Mouse (Mus musculus) neural tube, embryonic 13.5 days (tissue): ENCODE data around the gene Alg3. TPM values are rescaled to one million over a fixed set of nuclear protein-coding genes. Genes with fewer than 3 reads are reported as not detected.
A peak's percentile ranks its signal among the peaks of the same experiment; 100 is the strongest.

Experiments
- microRNA counts: library from miRNA; unstranded; fragments of <30 nt; microRNA quantifications from one replicate; lab custom pipeline; 2016
- microRNA-seq: library from miRNA; unstranded; fragments of <30 nt; microRNA quantifications from one replicate; pipeline ENCODE4, GENCODE M21; 2016
- polyA plus RNA-seq: library from polyadenylated mRNA; unstranded; fragments of >200 nt; fragmentation: Nextera tagmentation; extraction: Ambion mirVana; gene quantifications from 2 replicates; pipeline ENCODE4 v1.2.1, GENCODE M21; 2015

Gene Alg3
- polyA plus RNA-seq, 1 experiment from 2014 or later: 44.8 TPM

MicroRNAs within 50 kb of the gene (microRNA counts, 519-probe panel; counts per million panel counts)
- microRNA mmu-miR-1224 (lab: Ali Mortazavi, UCI): 3,632 counts per million, percentile 53 among the panel's probes with 10 or more counts

Small RNAs within 50 kb of the gene (microRNA-seq; reads per million reads assigned to microRNA genes)
- gene Mir1224: 37.0 reads per million, percentile 42 among the genes with 10 or more reads in this experiment

Other genes starting within 250 kb of the Alg3 start
- 120 and 123 TPM in 2 replicates for gene Abcc5, start 185.3 kb downstream of the Alg3 start, polyA plus RNA-seq
- gene Eif2b5, start 112.9 kb downstream of the Alg3 start, polyA plus RNA-seq: 102 and 103 TPM in 2 replicates
- gene Dvl3, start 94.8 kb downstream of the Alg3 start, polyA plus RNA-seq: 48.5 and 55.4 TPM in 2 replicates
- 1,020 and 1,063 TPM in 2 replicates for gene Ap2m1, start 76.3 kb downstream of the Alg3 start, polyA plus RNA-seq
- 72.2 and 81.5 TPM in 2 replicates for gene Abcf3, start 63.2 kb downstream of the Alg3 start, polyA plus RNA-seq
- gene Vwa5b2, start 22.3 kb downstream of the Alg3 start, polyA plus RNA-seq: 23.8 and 27.0 TPM in 2 replicates
- 15.0 and 16.2 TPM in 2 replicates for gene Eef1akmt4, start 142 bp downstream of the Alg3 start, polyA plus RNA-seq
- gene Gm49333, start 125 bp downstream of the Alg3 start, polyA plus RNA-seq: 1.4 TPM in 1 of 2 replicates, not detected in the other
- 20.8 and 23.7 TPM in 2 replicates for gene Camk2n2, start 9.6 kb upstream of the Alg3 start, polyA plus RNA-seq
- gene Ece2, start 18.1 kb upstream of the Alg3 start, polyA plus RNA-seq: 12.2 and 12.8 TPM in 2 replicates
- gene Psmd2, start 39.9 kb upstream of the Alg3 start, polyA plus RNA-seq: 352 and 361 TPM in 2 replicates
- gene Eif4g1, start 56.6 kb upstream of the Alg3 start, polyA plus RNA-seq: 141 and 144 TPM in 2 replicates
- gene Fam131a, start 81.5 kb upstream of the Alg3 start, polyA plus RNA-seq: 26.3 and 27.8 TPM in 2 replicates
- gene Polr2h, start 105.9 kb upstream of the Alg3 start, polyA plus RNA-seq: 89.9 and 92.3 TPM in 2 replicates
- gene Clcn2, start 106.0 kb upstream of the Alg3 start, polyA plus RNA-seq: 30.8 and 31.4 TPM in 2 replicates
- gene Chrd, start 121.4 kb upstream of the Alg3 start, polyA plus RNA-seq: 5.8 and 6.9 TPM in 2 replicates
- gene Thpo, start 122.8 kb upstream of the Alg3 start, polyA plus RNA-seq: 0.99 and 1.5 TPM in 2 replicates